Mouse (Mus musculus) intestine, embryonic 16.5 days (tissue): ENCODE measurements around the gene Gm10322. TPM values are rescaled to one million over a fixed set of nuclear protein-coding genes. Genes with fewer than 3 reads are reported as not detected.

Source experiments
- ATAC-seq: fragments of 200-750 bp; cut with Nextera tagmentation; 2 replicates; pipeline ENCODE4 v1.8.0; 2017; ENCODE audit warnings: moderate TSS enrichment, moderate library complexity
- H3K27ac ChIP-seq: fragments of 300-500 bp; sonication (generic); 2 replicates; pipeline ENCODE4 v1.5.1; 2014; ENCODE audit warnings: mild to moderate bottlenecking, low read length
- H3K27me3 ChIP-seq: fragments of 300-500 bp; sonication (generic); replicated peaks from 2 replicates; pipeline ENCODE4 v1.6.1; 2014; ENCODE audit warnings: low read length, control low read depth, mixed read lengths; ENCODE audit not compliant: control insufficient read depth, insufficient read depth
- H3K36me3 ChIP-seq: fragments of 300-500 bp; sonication (generic); 2 replicates; pipeline ENCODE4 v1.6.1; 2014; ENCODE audit warnings: low read length, control low read depth; ENCODE audit not compliant: control insufficient read depth, insufficient read depth
- H3K4me1 ChIP-seq: fragments of 300-500 bp; sonication (generic); 2 replicates; pipeline ENCODE4 v1.6.1; 2014; ENCODE audit warnings: low read length, control low read depth, mixed read lengths; ENCODE audit not compliant: control insufficient read depth, insufficient read depth
- H3K4me2 ChIP-seq: fragments of 300-500 bp; sonication (generic); 2 replicates; pipeline ENCODE4 v1.6.1; 2014; ENCODE audit warnings: low read depth, low read length, control low read depth
- H3K4me3 ChIP-seq: fragments of 300-500 bp; sonication (generic); 2 replicates; pipeline ENCODE4 v1.5.1; 2014; ENCODE audit warnings: mild to moderate bottlenecking, low read length
- H3K9ac ChIP-seq: fragments of 300-500 bp; sonication (generic); 2 replicates; pipeline ENCODE4 v1.6.1; 2014; ENCODE audit warnings: low read depth, low read length
- H3K9me3 ChIP-seq: fragments of 300-500 bp; sonication (generic); 2 replicates; pipeline ENCODE4 v1.6.1; 2016; ENCODE audit warnings: low read length, control low read depth; ENCODE audit not compliant: control insufficient read depth
- WGBS: fragments of 180-500 bp; shearing (Covaris S2); extraction: QIAGEN DNeasy Blood & Tissue Kit; methylation state at CpG from one replicate; pipeline ENCODE4 v1.1.7; 2014; 5-methylcytosine and 5-hydroxymethylcytosine counted together
- polyA plus RNA-seq: library from polyadenylated mRNA; unstranded; fragments of >200 nt; fragmentation: Nextera tagmentation; extraction: Ambion mirVana; gene quantifications from 2 replicates; pipeline ENCODE4 v1.2.1, GENCODE M21; 2015

The Gm10322 gene
- polyA plus RNA-seq, 1 experiment from 2014 or later: not detected

DNA sequence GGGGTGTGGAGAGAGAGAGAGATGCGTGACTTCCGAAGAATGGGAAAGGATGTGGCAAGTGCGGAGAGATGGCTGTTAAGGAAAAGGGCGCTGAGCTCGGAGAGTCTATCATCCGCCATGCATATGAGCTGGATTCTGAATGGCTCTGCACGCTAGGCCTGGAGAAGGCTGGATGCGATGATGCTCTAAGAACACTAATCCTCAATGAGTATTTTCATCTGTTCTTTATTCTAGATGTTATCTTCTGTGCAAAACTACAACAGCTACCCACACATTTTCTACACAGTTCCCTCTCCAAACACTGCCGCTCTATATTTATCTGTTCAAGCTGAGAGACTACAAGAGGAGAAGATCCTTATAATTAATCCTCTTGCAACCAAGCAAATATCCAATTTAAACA is 25.3 kb upstream of the Gm10322 start:
- H3K4me1 ChIP-seq: no peaks in the 10 kb centered on the region; the same call in 1 of the 2 replicates
- 93% methylated on average over 9 of the region's 9 CpGs for WGBS

DNA sequence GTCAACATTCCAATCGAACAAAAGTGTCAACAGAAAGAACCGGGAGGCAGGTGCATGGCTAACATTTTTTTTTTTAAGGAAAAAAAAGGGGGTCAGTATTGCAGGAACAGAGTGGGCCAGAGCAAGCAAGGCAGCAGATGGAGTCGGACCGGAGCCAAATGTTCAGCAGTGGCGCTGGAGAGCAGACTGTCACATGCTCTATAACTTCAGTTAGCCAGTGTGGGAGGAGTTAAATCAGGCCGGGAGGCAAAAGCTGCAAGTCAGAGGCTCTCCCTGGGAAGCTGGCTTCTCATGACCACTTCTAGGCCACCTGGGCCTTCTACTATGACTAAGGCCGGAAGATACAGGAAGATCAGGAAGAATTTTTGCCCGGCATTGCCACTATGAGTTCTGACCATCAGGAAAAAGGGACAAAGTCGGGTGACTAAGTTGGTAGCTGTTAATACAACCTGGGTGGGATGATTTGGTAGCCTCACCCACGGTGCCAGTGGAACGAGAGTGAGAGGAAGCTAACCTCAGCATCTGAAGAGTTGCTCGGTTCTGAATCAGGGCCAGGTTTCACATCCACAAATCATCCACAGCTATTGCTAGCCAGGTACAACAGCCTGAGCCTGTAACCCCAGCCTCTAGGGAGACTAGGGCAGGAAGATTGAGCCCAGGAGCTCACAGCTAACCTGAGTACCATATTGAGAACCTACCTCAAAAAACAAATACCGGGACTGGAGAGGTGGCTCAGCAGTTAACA is 21.9 kb upstream of the Gm10322 start:
- Histone ChIP-seq H3K9ac (no peak overlapping the region), H3K9me3 (no peaks in the 10 kb centered on the region), H3K4me3 (no peak overlapping the region), H3K4me2 (no peak overlapping the region), H3K27ac (no peak overlapping the region), H3K4me1 (no peaks in the 10 kb centered on the region), H3K36me3 (no peaks in the 10 kb centered on the region), H3K27me3 (no peaks in the 10 kb centered on the region)
- WGBS: 77% methylated on average over 13 of the region's 13 CpGs
- ATAC-seq: no peak

More for the DNA sequence above, 25.3 kb upstream of the Gm10322 start:
- no peak overlapping the region for H3K9ac ChIP-seq
- no peak overlapping the region for H3K4me2 ChIP-seq
- H3K27me3 ChIP-seq: no peaks in the 10 kb centered on the region
- H3K9me3 ChIP-seq: no peaks in the 10 kb centered on the region
- H3K36me3 ChIP-seq: no peaks in the 10 kb centered on the region
- no peak overlapping the region for H3K4me3 ChIP-seq
- ATAC-seq: no peak
- no peak overlapping the region for H3K27ac ChIP-seq

DNA sequence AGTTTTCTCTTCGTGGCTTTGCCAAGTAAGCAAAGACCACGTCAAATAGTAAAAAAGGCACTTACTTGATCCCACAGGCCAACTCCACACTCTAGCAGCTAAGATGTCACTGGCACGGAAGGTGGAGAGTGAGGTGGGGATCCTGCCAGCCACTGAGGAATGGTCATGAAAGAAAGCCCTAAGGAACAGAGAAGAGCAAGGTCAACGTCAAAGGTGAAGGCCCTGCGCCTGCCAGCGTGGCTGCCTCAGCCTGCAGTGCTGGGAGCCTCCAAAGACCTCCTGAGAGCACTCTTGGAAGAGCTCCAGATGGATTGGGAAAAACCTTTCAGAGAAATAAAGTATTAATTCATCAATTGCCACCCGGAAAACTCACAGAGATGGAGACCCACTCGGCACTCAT is 15.3 kb upstream of the Gm10322 start:
- Histone ChIP-seq H3K4me2 (no peak overlapping the region), H3K27ac (peak overlapping the region; percentile 31; the same call in 1 of the 2 replicates), H3K4me1 (peaks cover 21% of the 10 kb centered on the region), H3K36me3 (no peaks in the 10 kb centered on the region), H3K9ac (no peak overlapping the region), H3K9me3 (no peaks in the 10 kb centered on the region), H3K4me3 (no peak overlapping the region), H3K27me3 (no peaks in the 10 kb centered on the region)
- WGBS: 72% methylated on average over 8 of the region's 8 CpGs
- no peak for ATAC-seq

DNA sequence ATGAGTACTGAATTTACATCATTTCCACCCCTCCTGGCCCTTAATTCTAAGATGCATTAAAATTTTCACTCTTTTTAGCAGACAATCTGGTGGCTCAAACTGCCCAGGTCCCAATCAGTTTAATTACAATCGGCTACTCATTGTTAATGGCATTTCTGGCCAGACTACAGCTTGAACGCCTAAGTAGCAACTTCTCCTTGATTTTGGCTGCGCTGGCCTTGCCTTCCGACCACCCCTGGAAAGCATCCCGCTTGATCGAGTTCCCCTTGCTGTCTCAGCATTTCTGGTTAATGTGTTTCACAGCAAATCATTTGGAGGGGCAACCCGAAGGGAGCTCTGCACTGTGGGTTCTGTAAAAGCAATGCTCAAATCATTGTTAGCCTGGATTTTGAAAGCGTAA is 13.8 kb upstream of the Gm10322 start:
- H3K9ac ChIP-seq: peak overlapping the region; percentile 33; the same call in 1 of the 2 replicates
- ATAC-seq: no peak
- H3K9me3 ChIP-seq: no peaks in the 10 kb centered on the region
- H3K27ac ChIP-seq: no peak overlapping the region
- H3K4me2 ChIP-seq: no peak overlapping the region
- no peaks in the 10 kb centered on the region for H3K27me3 ChIP-seq
- peaks cover 21% of the 10 kb centered on the region for H3K4me1 ChIP-seq
- H3K4me3 ChIP-seq: no peak overlapping the region
- no peaks in the 10 kb centered on the region for H3K36me3 ChIP-seq
- WGBS: 65% methylated on average over 8 of the region's 8 CpGs

DNA sequence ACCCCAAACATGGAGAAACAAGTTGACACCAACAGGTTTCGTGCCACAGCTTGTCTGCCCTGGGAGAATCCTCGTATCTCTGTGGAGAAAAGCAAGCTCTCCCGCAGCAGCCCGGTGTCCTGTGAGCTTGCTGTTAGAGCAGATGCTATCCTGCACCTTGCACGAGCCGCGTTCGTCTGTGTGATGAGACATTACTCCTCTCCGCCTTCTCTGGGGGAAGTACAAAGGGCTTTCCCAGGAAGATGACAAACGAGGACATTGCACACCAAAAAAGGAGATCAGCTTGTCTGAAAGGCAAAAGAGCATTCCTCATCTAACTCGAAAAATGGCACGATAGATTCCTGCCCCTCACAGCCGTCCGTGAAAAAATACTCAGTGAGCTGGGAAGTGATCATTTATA is 13.0 kb upstream of the Gm10322 start:
- Histone ChIP-seq H3K36me3 (no peaks in the 10 kb centered on the region), H3K27me3 (no peaks in the 10 kb centered on the region), H3K9ac (no peak overlapping the region), H3K4me1 (peaks cover 21% of the 10 kb centered on the region), H3K27ac (no peak overlapping the region), H3K9me3 (no peaks in the 10 kb centered on the region), H3K4me3 (no peak overlapping the region), H3K4me2 (no peak overlapping the region)
- 53% methylated on average over 14 of the region's 14 CpGs for WGBS
- no peak for ATAC-seq

DNA sequence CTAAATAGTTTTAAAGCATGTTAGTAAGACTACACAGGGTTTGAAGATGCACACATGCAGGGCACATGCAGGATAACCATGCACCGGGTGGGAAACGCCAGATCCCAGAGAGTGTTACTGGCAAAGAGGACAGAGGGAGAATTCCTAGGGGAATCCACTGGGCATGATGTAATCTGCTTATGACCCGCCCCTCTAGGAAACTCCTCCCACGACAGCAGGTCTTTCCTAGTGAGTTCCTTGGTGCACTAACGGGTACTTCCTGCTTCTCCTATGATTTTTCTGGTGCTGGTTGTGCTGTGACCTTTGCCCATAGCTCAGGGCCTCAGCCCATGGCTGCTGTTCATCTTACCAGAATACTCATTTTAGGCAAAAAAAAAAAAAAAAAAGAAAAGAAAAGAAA is 12.0 kb upstream of the Gm10322 start:
- Histone ChIP-seq H3K4me1 (peaks cover 21% of the 10 kb centered on the region), H3K27me3 (no peaks in the 10 kb centered on the region), H3K27ac (no peak overlapping the region), H3K4me3 (no peak overlapping the region), H3K4me2 (no peak overlapping the region), H3K36me3 (no peaks in the 10 kb centered on the region), H3K9ac (no peak overlapping the region), H3K9me3 (no peaks in the 10 kb centered on the region)
- peak; percentile 84 for ATAC-seq
- 49% methylated on average over 5 of the region's 5 CpGs for WGBS

DNA sequence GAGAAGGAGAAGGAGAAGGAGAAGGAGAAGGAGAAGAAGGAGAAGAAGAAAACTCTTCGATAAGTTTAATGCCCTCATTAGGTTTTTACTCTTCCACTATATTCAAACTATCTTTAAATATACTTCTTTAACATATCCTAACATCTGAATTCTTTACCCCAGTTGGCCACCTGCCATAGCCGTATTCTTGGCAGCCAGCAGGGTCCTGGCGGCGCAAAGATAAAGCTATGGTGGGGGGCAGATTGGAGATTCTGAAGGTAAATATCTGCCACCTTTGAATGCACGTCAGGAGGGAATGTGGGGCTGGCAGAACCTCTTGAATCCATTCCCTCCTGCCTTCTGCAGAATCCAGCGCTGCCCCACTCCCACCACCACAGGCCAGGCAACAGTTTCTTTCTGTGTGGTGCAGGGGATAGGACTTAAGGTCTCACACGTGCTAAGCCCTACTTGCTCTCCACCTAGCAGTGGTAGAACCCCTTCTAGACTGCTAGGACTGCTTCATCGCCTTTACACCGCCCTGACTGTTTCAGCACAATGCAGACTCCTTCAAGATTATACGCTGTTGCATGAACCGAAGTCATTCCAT is 10.9 kb upstream of the Gm10322 start:
- WGBS: 68% methylated on average over 11 of the region's 11 CpGs
- no peak for ATAC-seq
- H3K4me1 ChIP-seq: peaks cover 20% of the 10 kb centered on the region
- H3K4me3 ChIP-seq: no peak overlapping the region
- no peaks in the 10 kb centered on the region for H3K27me3 ChIP-seq
- no peak overlapping the region for H3K9ac ChIP-seq
- H3K9me3 ChIP-seq: no peaks in the 10 kb centered on the region
- no peak overlapping the region for H3K27ac ChIP-seq
- H3K4me2 ChIP-seq: no peak overlapping the region
- H3K36me3 ChIP-seq: no peaks in the 10 kb centered on the region

DNA sequence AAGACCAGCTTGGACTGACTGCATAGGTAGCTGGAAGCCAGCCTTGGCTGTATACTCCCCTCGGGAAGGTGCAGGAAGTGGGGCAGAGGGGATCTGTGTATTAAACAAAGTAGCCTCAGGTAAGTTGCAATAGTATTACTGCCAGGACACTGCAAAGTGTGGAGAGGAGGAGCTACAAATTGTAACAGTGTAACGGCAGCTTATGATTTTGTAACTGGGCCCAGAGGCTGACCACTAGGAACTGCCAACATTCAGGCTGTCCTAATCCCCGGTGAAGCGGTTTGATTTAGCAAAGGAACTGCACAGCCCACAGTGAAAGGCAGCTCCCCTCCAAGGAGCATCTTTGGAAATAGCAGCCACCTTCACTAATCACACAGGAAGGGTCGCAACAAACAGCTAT is 2.6 kb upstream of the Gm10322 start:
- no peaks in the 10 kb centered on the region for H3K27me3 ChIP-seq
- H3K4me2 ChIP-seq: no peak overlapping the region
- H3K9ac ChIP-seq: no peak overlapping the region
- ATAC-seq: no peak
- no peaks in the 10 kb centered on the region for H3K36me3 ChIP-seq
- no peaks in the 10 kb centered on the region for H3K9me3 ChIP-seq
- peaks cover 19% of the 10 kb centered on the region; the same call in 1 of the 2 replicates for H3K4me1 ChIP-seq
- H3K4me3 ChIP-seq: no peak overlapping the region
- H3K27ac ChIP-seq: no peak overlapping the region
- WGBS: 67% methylated on average over 5 of the region's 5 CpGs

DNA sequence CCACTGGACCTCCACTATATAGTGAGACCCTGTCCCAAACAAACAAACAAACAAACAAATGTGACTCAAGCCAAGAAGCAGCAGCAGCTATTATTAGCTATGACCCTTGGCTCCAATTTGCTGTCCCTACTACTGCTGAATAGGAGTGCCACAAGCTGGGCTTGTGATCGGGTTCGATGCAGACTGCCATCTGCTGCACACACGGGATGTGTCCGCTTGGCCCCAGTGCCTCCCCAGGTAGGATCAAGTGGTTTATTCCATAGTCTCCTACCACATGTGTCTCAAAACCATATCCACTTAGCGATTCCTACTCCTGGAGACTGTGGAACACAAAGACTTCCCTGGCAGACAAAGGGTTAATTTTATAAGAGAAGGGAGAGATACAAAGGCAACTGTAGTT is 1.7 kb upstream of the Gm10322 start:
- H3K27ac ChIP-seq: no peak overlapping the region
- no peaks in the 10 kb centered on the region for H3K36me3 ChIP-seq
- 77% methylated on average over 5 of the region's 5 CpGs for WGBS
- no peak for ATAC-seq
- H3K9ac ChIP-seq: no peak overlapping the region
- peak overlapping the region; percentile 4; the same call in 1 of the 2 replicates for H3K4me2 ChIP-seq
- no peaks in the 10 kb centered on the region for H3K27me3 ChIP-seq
- H3K4me1 ChIP-seq: peaks cover 19% of the 10 kb centered on the region; the same call in 1 of the 2 replicates
- no peaks in the 10 kb centered on the region for H3K9me3 ChIP-seq
- no peak overlapping the region for H3K4me3 ChIP-seq
